Mouse (Mus musculus): Measurements from ENCODE around the gene Ngly1.

DNA sequence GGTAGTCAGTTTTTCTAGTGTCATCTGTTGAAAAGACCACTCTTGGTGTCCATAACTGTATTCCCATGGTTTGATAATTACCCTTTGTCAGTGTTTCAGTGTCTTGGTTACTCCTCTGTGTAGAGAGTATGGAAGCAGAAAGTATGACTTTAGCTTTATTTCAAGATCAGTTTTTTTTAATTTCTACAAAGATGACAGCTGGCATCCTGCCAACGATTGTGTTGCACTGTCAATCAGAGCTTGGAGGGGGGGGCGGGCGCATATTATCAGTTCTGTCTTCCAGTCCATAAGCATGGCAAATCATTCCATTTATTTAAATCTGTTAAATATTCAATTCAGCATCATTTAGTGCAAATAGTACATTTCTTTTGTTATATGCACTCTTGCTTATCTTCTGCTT is 85.2 kb downstream of the Ngly1 start:
- TF ChIP-seq CTCF (IDR thresholded peaks at IDR 0.05; ENCODE audit: low read depth) (no peak), EP300 (IDR thresholded peaks at IDR 0.05; ENCODE audit: low read depth) (no peak)

Measured in heart, postnatal 0 days (tissue).